Mouse (Mus musculus): ENCODE measurements around the gene Vmn2r19. TPM values are rescaled to one million over a fixed set of nuclear protein-coding genes. Genes with fewer than 3 reads are reported as not detected.

Vmn2r19 gene
- polyA plus RNA-seq (2014; fragmentation: Nextera tagmentation; extraction: Ambion mirVana) = not detected in 2 replicates

- ATAC-seq (no peak), DNase-seq (ENCODE audit: low spot score) (no peak)
- Histone ChIP-seq H3K36me3 (ENCODE audit: control insufficient read depth, insufficient read depth, low read length) (no peaks in the 10 kb centered on the region), H3K9ac (ENCODE audit: low read length) (no peak within 1 kb of the TSS), H3K27ac (ENCODE audit: low read depth, low read length) (no peak within 1 kb of the TSS), H3K4me1 (ENCODE audit: control insufficient read depth, insufficient read depth, low read length) (no peaks in the 10 kb centered on the region), H3K4me3 (ENCODE audit: low read depth, low read length) (no peak within 1 kb of the TSS), H3K27me3 (replicated peaks; ENCODE audit: control insufficient read depth, insufficient read depth, low read length) (no peaks in the 10 kb centered on the region), H3K4me2 (ENCODE audit: low read length) (no peak within 1 kb of the TSS), H3K9me3 (replicated peaks; ENCODE audit: control insufficient read depth, low read length) (no peaks in the 10 kb centered on the region)
- 91% methylated on average over 2 of the region's 2 CpGs for WGBS
Observed at GRCm38 (mm10) chr6:123308033-123308432, at the start of gene Vmn2r19. Gene Vmn2r19, plus strand, starts transcription at chr6:123308333.

- Histone ChIP-seq H3K4me1 (ENCODE audit: control insufficient read depth, insufficient read depth, low read length) (no peaks in the 10 kb centered on the region), H3K9me3 (replicated peaks; ENCODE audit: control insufficient read depth, low read length) (no peaks in the 10 kb centered on the region), H3K4me2 (ENCODE audit: low read length) (no peak overlapping the region), H3K27me3 (replicated peaks; ENCODE audit: control insufficient read depth, insufficient read depth, low read length) (no peaks in the 10 kb centered on the region), H3K36me3 (ENCODE audit: control insufficient read depth, insufficient read depth, low read length) (no peaks in the 10 kb centered on the region), H3K9ac (ENCODE audit: low read length) (no peak overlapping the region), H3K27ac (ENCODE audit: low read depth, low read length) (no peak overlapping the region), H3K4me3 (ENCODE audit: low read depth, low read length) (no peak overlapping the region)
- WGBS = 78% methylated on average over 3 of the region's 3 CpGs
- ATAC-seq (no peak), DNase-seq (ENCODE audit: low spot score) (no peak)
Observed at GRCm38 (mm10) chr6:123258946-123259345, 49.2 kb upstream of the Vmn2r19 start.

GRCm38 (mm10) chr6:123259889-123260603 lies 48.1 kb upstream of the Vmn2r19 start:
- H3K9ac ChIP-seq (ENCODE audit: low read length) = no peak overlapping the region
- H3K27me3 ChIP-seq (replicated peaks; ENCODE audit: control insufficient read depth, insufficient read depth, low read length) = no peaks in the 10 kb centered on the region
- no peak overlapping the region for H3K4me3 ChIP-seq (ENCODE audit: low read depth, low read length)
- no peak for ATAC-seq
- DNase-seq (ENCODE audit: low spot score) = no peak
- WGBS = 78% methylated on average over 4 of the region's 4 CpGs
- H3K27ac ChIP-seq (ENCODE audit: low read depth, low read length) = no peak overlapping the region
- H3K4me2 ChIP-seq (ENCODE audit: low read length) = no peak overlapping the region
- H3K4me1 ChIP-seq (ENCODE audit: control insufficient read depth, insufficient read depth, low read length) = no peaks in the 10 kb centered on the region
- no peaks in the 10 kb centered on the region for H3K9me3 ChIP-seq (replicated peaks; ENCODE audit: control insufficient read depth, low read length)
- no peaks in the 10 kb centered on the region for H3K36me3 ChIP-seq (ENCODE audit: control insufficient read depth, insufficient read depth, low read length)

- H3K27me3 ChIP-seq (replicated peaks; ENCODE audit: control insufficient read depth, insufficient read depth, low read length) = no peaks in the 10 kb centered on the region
- no peak overlapping the region for H3K9ac ChIP-seq (ENCODE audit: low read length)
- 93% methylated on average over 1 of the region's 1 CpGs for WGBS
Observed at GRCm38 (mm10) chr6:123260868-123261267, 47.3 kb upstream of the Vmn2r19 start.

GRCm38 (mm10) chr6:123261555-123262161 lies 46.5 kb upstream of the Vmn2r19 start, which contains the start of gene Clec4d:
Gene Clec4d, plus strand, starts transcription at chr6:123262111.
- no peaks in the 10 kb centered on the region for H3K4me1 ChIP-seq (ENCODE audit: control insufficient read depth, insufficient read depth, low read length)
- no peak for ATAC-seq
- 74% methylated on average over 4 of the region's 4 CpGs for WGBS
- no peaks in the 10 kb centered on the region for H3K27me3 ChIP-seq (replicated peaks; ENCODE audit: control insufficient read depth, insufficient read depth, low read length)
- no peak within 1 kb of the TSS for H3K9ac ChIP-seq (ENCODE audit: low read length)
- no peak for DNase-seq (ENCODE audit: low spot score)
- no peak within 1 kb of the TSS for H3K4me3 ChIP-seq (ENCODE audit: low read depth, low read length)
- no peaks in the 10 kb centered on the region for H3K9me3 ChIP-seq (replicated peaks; ENCODE audit: control insufficient read depth, low read length)
- no peak within 1 kb of the TSS for H3K4me2 ChIP-seq (ENCODE audit: low read length)
- no peaks in the 10 kb centered on the region for H3K36me3 ChIP-seq (ENCODE audit: control insufficient read depth, insufficient read depth, low read length)
- H3K27ac ChIP-seq (ENCODE audit: low read depth, low read length) = no peak within 1 kb of the TSS

More at GRCm38 (mm10) chr6:123260868-123261267, 47.3 kb upstream of the Vmn2r19 start:
- Histone ChIP-seq H3K4me3 (ENCODE audit: low read depth, low read length) (no peak overlapping the region), H3K9me3 (replicated peaks; ENCODE audit: control insufficient read depth, low read length) (no peaks in the 10 kb centered on the region), H3K27ac (ENCODE audit: low read depth, low read length) (no peak overlapping the region), H3K36me3 (ENCODE audit: control insufficient read depth, insufficient read depth, low read length) (no peaks in the 10 kb centered on the region), H3K4me1 (ENCODE audit: control insufficient read depth, insufficient read depth, low read length) (no peaks in the 10 kb centered on the region), H3K4me2 (ENCODE audit: low read length) (no peak overlapping the region)
- ATAC-seq = no peak
- DNase-seq (ENCODE audit: low spot score) = no peak

GRCm38 (mm10) chr6:123264194-123264593 lies 43.9 kb upstream of the Vmn2r19 start:
- Histone ChIP-seq H3K4me2 (ENCODE audit: low read length) (no peak overlapping the region), H3K36me3 (ENCODE audit: control insufficient read depth, insufficient read depth, low read length) (no peaks in the 10 kb centered on the region), H3K9me3 (replicated peaks; ENCODE audit: control insufficient read depth, low read length) (no peaks in the 10 kb centered on the region), H3K4me1 (ENCODE audit: control insufficient read depth, insufficient read depth, low read length) (no peaks in the 10 kb centered on the region), H3K27me3 (replicated peaks; ENCODE audit: control insufficient read depth, insufficient read depth, low read length) (no peaks in the 10 kb centered on the region), H3K27ac (ENCODE audit: low read depth, low read length) (no peak overlapping the region), H3K4me3 (ENCODE audit: low read depth, low read length) (no peak overlapping the region), H3K9ac (ENCODE audit: low read length) (no peak overlapping the region)
- ATAC-seq (no peak), DNase-seq (ENCODE audit: low spot score) (no peak)
- 87% methylated on average over 3 of the region's 3 CpGs for WGBS

- Histone ChIP-seq H3K4me1 (ENCODE audit: control insufficient read depth, insufficient read depth, low read length) (no peaks in the 10 kb centered on the region), H3K9me3 (replicated peaks; ENCODE audit: control insufficient read depth, low read length) (no peaks in the 10 kb centered on the region), H3K27ac (ENCODE audit: low read depth, low read length) (no peak overlapping the region), H3K36me3 (ENCODE audit: control insufficient read depth, insufficient read depth, low read length) (no peaks in the 10 kb centered on the region), H3K9ac (ENCODE audit: low read length) (no peak overlapping the region), H3K4me2 (ENCODE audit: low read length) (no peak overlapping the region), H3K4me3 (ENCODE audit: low read depth, low read length) (no peak overlapping the region), H3K27me3 (replicated peaks; ENCODE audit: control insufficient read depth, insufficient read depth, low read length) (no peaks in the 10 kb centered on the region)
- no peak for ATAC-seq
- WGBS = 92% methylated on average over 4 of the region's 4 CpGs
- DNase-seq (ENCODE audit: low spot score) = no peak
Observed at GRCm38 (mm10) chr6:123265809-123266208, 42.3 kb upstream of the Vmn2r19 start.

GRCm38 (mm10) chr6:123266945-123267344 lies 41.2 kb upstream of the Vmn2r19 start:
- H3K4me1 ChIP-seq (ENCODE audit: control insufficient read depth, insufficient read depth, low read length) = no peaks in the 10 kb centered on the region
- H3K27ac ChIP-seq (ENCODE audit: low read depth, low read length) = no peak overlapping the region
- no peaks in the 10 kb centered on the region for H3K36me3 ChIP-seq (ENCODE audit: control insufficient read depth, insufficient read depth, low read length)
- ATAC-seq (no peak), DNase-seq (ENCODE audit: low spot score) (no peak)
- no peak overlapping the region for H3K4me3 ChIP-seq (ENCODE audit: low read depth, low read length)
- H3K4me2 ChIP-seq (ENCODE audit: low read length) = no peak overlapping the region
- 93% methylated on average over 5 of the region's 5 CpGs for WGBS
- no peaks in the 10 kb centered on the region for H3K27me3 ChIP-seq (replicated peaks; ENCODE audit: control insufficient read depth, insufficient read depth, low read length)
- no peak overlapping the region for H3K9ac ChIP-seq (ENCODE audit: low read length)
- H3K9me3 ChIP-seq (replicated peaks; ENCODE audit: control insufficient read depth, low read length) = no peaks in the 10 kb centered on the region

GRCm38 (mm10) chr6:123279443-123279842 lies 28.7 kb upstream of the Vmn2r19 start:
- H3K36me3 ChIP-seq (ENCODE audit: control insufficient read depth, insufficient read depth, low read length) = no peaks in the 10 kb centered on the region
- no peaks in the 10 kb centered on the region for H3K4me1 ChIP-seq (ENCODE audit: control insufficient read depth, insufficient read depth, low read length)
- H3K9ac ChIP-seq (ENCODE audit: low read length) = no peak overlapping the region
- H3K27ac ChIP-seq (ENCODE audit: low read depth, low read length) = no peak overlapping the region
- no peaks in the 10 kb centered on the region for H3K27me3 ChIP-seq (replicated peaks; ENCODE audit: control insufficient read depth, insufficient read depth, low read length)
- no peak overlapping the region for H3K4me2 ChIP-seq (ENCODE audit: low read length)
- ATAC-seq (no peak), DNase-seq (ENCODE audit: low spot score) (no peak)
- WGBS = 93% methylated on average over 2 of the region's 2 CpGs
- H3K4me3 ChIP-seq (ENCODE audit: low read depth, low read length) = no peak overlapping the region
- H3K9me3 ChIP-seq (replicated peaks; ENCODE audit: control insufficient read depth, low read length) = no peaks in the 10 kb centered on the region

Data from forebrain, embryonic 14.5 days (tissue).